Mouse (Mus musculus) CD8-positive naive resting alpha-beta T cell, adult 57 days (primary cell): ENCODE data around the gene Pabpc6. TPM values are rescaled to one million over a fixed set of nuclear protein-coding genes. Genes with fewer than 3 reads are reported as not detected.

Experiments
- total RNA-seq: library from RNA; stranded (reverse); gene quantifications from one replicate; pipeline ENCODE4 v1.2.4, GENCODE M21; 2023

Gene Pabpc6
- not detected for total RNA-seq

DNA sequence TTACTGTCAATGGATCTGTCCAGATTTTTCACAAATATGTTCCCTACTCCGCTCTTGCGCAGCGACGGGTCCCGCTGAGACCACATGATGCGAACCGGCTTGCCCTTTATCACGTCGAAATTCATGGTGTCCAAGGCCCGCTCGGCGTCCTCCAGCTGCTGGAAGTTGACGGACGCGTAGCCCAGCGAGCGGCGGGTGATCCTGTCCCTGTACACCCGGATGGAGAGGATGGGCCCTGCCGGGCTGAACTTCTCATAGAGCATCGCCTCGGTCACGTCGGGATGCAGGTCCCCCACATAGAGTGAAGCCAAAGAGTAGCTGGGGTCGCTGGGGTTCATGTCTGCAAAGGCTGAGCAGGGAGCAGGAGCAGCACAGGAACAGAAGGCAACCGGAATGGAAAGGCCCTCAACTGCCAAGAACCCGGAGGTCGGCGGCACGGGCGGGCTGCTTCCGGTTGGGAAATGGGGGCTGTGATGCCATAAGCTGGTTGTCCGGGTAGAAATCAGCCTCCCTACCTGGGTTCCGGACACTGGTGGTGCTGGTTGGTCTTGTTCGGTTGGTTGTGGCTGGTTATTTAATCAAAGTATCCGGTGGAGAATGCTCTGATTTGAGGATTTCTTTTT is at the start of gene Pabpc6:
Pabpc6 (minus strand) TSS at position 435 of the 623 bp plus-strand sequence.

Other genes starting within 250 kb of the Pabpc6 start
- not detected for gene Gm17728, start 247.7 kb downstream of the Pabpc6 start, total RNA-seq